Mouse (Mus musculus) MEL (cell line): ENCODE results near the gene Rom1. TPM values are rescaled to one million over a fixed set of nuclear protein-coding genes. Genes with fewer than 3 reads are reported as not detected.

Experiments
- DNase-seq: peaks from one replicate; pipeline ENCODE4 v3.0.0; 2011; ENCODE audit warnings: low read depth, low spot score
- H3K27ac ChIP-seq: 2 replicates; pipeline ENCODE4 v1.5.1; 2012; ENCODE audit warnings: low read depth, mild to moderate bottlenecking, control low read depth, low read length, moderate library complexity; ENCODE audit not compliant: control insufficient read depth
- H3K27me3 ChIP-seq, 2 experiments: fragments of 150-350 bp in 1 of 2; sonication (generic) in 1 of 2; 2 replicates each; pipeline ENCODE4 v1.6.1; 2012; ENCODE audit warnings: low read length in 2 of 2, mild to moderate bottlenecking in 2 of 2, improper control_type of control experiment in 1 of 2, moderate library complexity in 1 of 2; ENCODE audit not compliant: insufficient read depth in 2 of 2, control insufficient read depth in 1 of 2
- H3K36me3 ChIP-seq, 2 experiments: 2 replicates each; pipeline ENCODE4 v1.6.1; 2012 to 2014; ENCODE audit warnings: low read length in 2 of 2, improper control_type of control experiment in 1 of 2, inconsistent platforms in 1 of 2, mild to moderate bottlenecking in 1 of 2; ENCODE audit not compliant: insufficient read depth in 2 of 2, control insufficient read depth in 1 of 2
- H3K4me1 ChIP-seq, 2 experiments: fragments of 150-350 bp in 1 of 2; sonication (generic) in 1 of 2; 2 replicates each; pipeline ENCODE4 v1.6.1; 2012; ENCODE audit warnings: low read length in 2 of 2, improper control_type of control experiment in 1 of 2, mild to moderate bottlenecking in 1 of 2; ENCODE audit not compliant: insufficient read depth in 2 of 2, control insufficient read depth in 1 of 2
- H3K4me3 ChIP-seq, 2 experiments: fragments of 150-350 bp in 1 of 2; sonication (generic) in 1 of 2; 2 replicates each; pipeline ENCODE4 v1.5.1; 2012; ENCODE audit warnings: low read depth in 2 of 2, low read length in 2 of 2, mild to moderate bottlenecking in 2 of 2, moderate library complexity in 2 of 2, control low read depth in 1 of 2, improper control_type of control experiment in 1 of 2; ENCODE audit not compliant: control insufficient read depth in 1 of 2, insufficient read depth in 1 of 2
- H3K79me2 ChIP-seq: 2 replicates; pipeline ENCODE4 v1.6.1; 2012; ENCODE audit warnings: mild to moderate bottlenecking, low read length, moderate library complexity; ENCODE audit not compliant: control insufficient read depth, poor library complexity, insufficient read depth
- H3K9ac ChIP-seq: 2 replicates; pipeline ENCODE4 v1.6.1; 2012; ENCODE audit warnings: low read depth, mild to moderate bottlenecking, control low read depth, low read length, moderate library complexity; ENCODE audit not compliant: control insufficient read depth, poor library complexity, severe bottlenecking
- H3K9me3 ChIP-seq: fragments of 150-350 bp; sonication (generic); replicated peaks from 2 replicates; pipeline ENCODE4 v1.6.1; 2012; ENCODE audit warnings: mild to moderate bottlenecking, low read length, improper control_type of control experiment, moderate library complexity; ENCODE audit not compliant: insufficient read depth
- BHLHE40 ChIP-seq: IDR thresholded peaks from 2 replicates; pipeline ENCODE4 v1.6.1; 2012; ENCODE audit warnings: low read depth, mild to moderate bottlenecking, inconsistent platforms, low read length, improper control_type of control experiment, borderline replicate concordance
- CHD1 ChIP-seq: IDR thresholded peaks from 2 replicates; pipeline ENCODE4 v1.6.1; 2012; ENCODE audit warnings: low read depth, mild to moderate bottlenecking, inconsistent platforms, low read length, improper control_type of control experiment
- CHD2 ChIP-seq: IDR thresholded peaks from 2 replicates; pipeline ENCODE4 v1.6.1; 2011; ENCODE audit warnings: low read length, improper control_type of control experiment
- CTCF ChIP-seq, 3 experiments: IDR thresholded peaks in 2 of 3; conservative IDR thresholded peaks in 1 of 3; 2 replicates each; pipeline ENCODE4 v1.5.1; 2011 to 2012; ENCODE audit warnings: low read length in 3 of 3, low read depth in 2 of 3, mild to moderate bottlenecking in 2 of 3, improper control_type of control experiment in 1 of 3, inconsistent platforms in 1 of 3, mixed read lengths in 1 of 3, moderate library complexity in 1 of 3; ENCODE audit not compliant: control insufficient read depth in 1 of 3, insufficient read depth in 1 of 3, poor library complexity in 1 of 3, severe bottlenecking in 1 of 3
- ELF1 ChIP-seq: IDR thresholded peaks from 2 replicates; pipeline ENCODE4 v1.6.1; 2014; ENCODE audit warnings: low read depth, mild to moderate bottlenecking, inconsistent platforms, low read length, improper control_type of control experiment, moderate library complexity
- EP300 ChIP-seq, 2 experiments: IDR thresholded peaks; 2 replicates each; pipeline ENCODE4 v1.6.1; 2011; ENCODE audit warnings: improper control_type of control experiment in 2 of 2, low read length in 2 of 2, low read depth in 1 of 2, mild to moderate bottlenecking in 1 of 2
- ETS1 ChIP-seq: IDR thresholded peaks from 2 replicates; pipeline ENCODE4 v1.6.1; 2012; ENCODE audit warnings: low read depth, mild to moderate bottlenecking, inconsistent platforms, low read length, improper control_type of control experiment, moderate library complexity
- GABPA ChIP-seq: IDR thresholded peaks from 2 replicates; pipeline ENCODE4 v1.6.1; 2012; ENCODE audit warnings: low read depth, mild to moderate bottlenecking, inconsistent platforms, low read length, improper control_type of control experiment, moderate library complexity
- GATA1 ChIP-seq: IDR thresholded peaks from 2 replicates; pipeline ENCODE4 v1.6.1; 2011; ENCODE audit warnings: low read depth, low read length, improper control_type of control experiment
- HCFC1 ChIP-seq: IDR thresholded peaks from 2 replicates; pipeline ENCODE4 v1.6.1; 2012; ENCODE audit warnings: low read depth, mild to moderate bottlenecking, inconsistent platforms, low read length, improper control_type of control experiment, moderate library complexity
- JUND ChIP-seq: IDR thresholded peaks from 2 replicates; pipeline ENCODE4 v1.6.1; 2011; ENCODE audit warnings: low read depth, mild to moderate bottlenecking, improper control_type of control experiment, low read length
- KAT2A ChIP-seq: conservative IDR thresholded peaks from 2 replicates; pipeline ENCODE4 v1.6.1; 2012; ENCODE audit warnings: low read depth, low read length, improper control_type of control experiment, inconsistent platforms
- MAFK ChIP-seq: IDR thresholded peaks from 2 replicates; pipeline ENCODE4 v1.6.1; 2011; ENCODE audit warnings: low read depth, mild to moderate bottlenecking, low read length, improper control_type of control experiment, borderline replicate concordance
- MAX ChIP-seq: IDR thresholded peaks from 2 replicates; pipeline ENCODE4 v1.6.1; 2011; ENCODE audit warnings: low read length, improper control_type of control experiment
- MXI1 ChIP-seq: IDR thresholded peaks from 2 replicates; pipeline ENCODE4 v1.6.1; 2011; ENCODE audit warnings: mild to moderate bottlenecking, low read depth, low read length, improper control_type of control experiment
- MYB ChIP-seq: IDR thresholded peaks from 2 replicates; pipeline ENCODE4 v1.6.1; 2011; ENCODE audit warnings: mild to moderate bottlenecking, low read depth, low read length, improper control_type of control experiment
- MYC ChIP-seq: IDR thresholded peaks from 2 replicates; pipeline ENCODE4 v1.6.1; 2011; ENCODE audit warnings: low read depth, mild to moderate bottlenecking, low read length, improper control_type of control experiment, moderate library complexity
- NRF1 ChIP-seq: IDR thresholded peaks from 2 replicates; pipeline ENCODE4 v1.6.1; 2014; ENCODE audit warnings: low read depth, mild to moderate bottlenecking, inconsistent platforms, low read length, improper control_type of control experiment, moderate library complexity; ENCODE audit not compliant: poor library complexity, insufficient read depth, severe bottlenecking
- POLR2A ChIP-seq, 2 experiments: IDR thresholded peaks; 2 replicates each; pipeline ENCODE4 v1.6.1; 2011 to 2012; ENCODE audit warnings: low read length in 2 of 2, mild to moderate bottlenecking in 2 of 2, control low read depth in 1 of 2, improper control_type of control experiment in 1 of 2, low read depth in 1 of 2, moderate library complexity in 1 of 2; ENCODE audit not compliant: control insufficient read depth in 1 of 2, insufficient read depth in 1 of 2, poor library complexity in 1 of 2
- POLR2AphosphoS2 ChIP-seq: IDR thresholded peaks from 2 replicates; pipeline ENCODE4 v1.6.1; 2011; ENCODE audit warnings: low read length, improper control_type of control experiment
- POLR2AphosphoS5 ChIP-seq: IDR thresholded peaks from 2 replicates; pipeline ENCODE4 v1.6.1; 2012; ENCODE audit warnings: low read depth, borderline replicate concordance, mild to moderate bottlenecking, inconsistent platforms, low read length, moderate library complexity, mixed read lengths
- RAD21 ChIP-seq: IDR thresholded peaks from 2 replicates; pipeline ENCODE4 v1.6.1; 2011; ENCODE audit warnings: mild to moderate bottlenecking, low read depth, low read length, improper control_type of control experiment
- RCOR1 ChIP-seq: IDR thresholded peaks from 2 replicates; pipeline ENCODE4 v1.6.1; 2012; ENCODE audit warnings: low read depth, mild to moderate bottlenecking, inconsistent platforms, low read length, improper control_type of control experiment
- SIN3A ChIP-seq: IDR thresholded peaks from 2 replicates; pipeline ENCODE4 v1.6.1; 2012; ENCODE audit warnings: low read length, improper control_type of control experiment, inconsistent platforms
- SMC3 ChIP-seq: IDR thresholded peaks from 2 replicates; pipeline ENCODE4 v1.6.1; 2011; ENCODE audit warnings: low read depth, low read length, improper control_type of control experiment
- TAL1 ChIP-seq: IDR thresholded peaks from 2 replicates; pipeline ENCODE4 v1.6.1; 2012; ENCODE audit warnings: mild to moderate bottlenecking, inconsistent platforms, low read length, moderate library complexity, mixed read lengths
- TBP ChIP-seq: IDR thresholded peaks from 2 replicates; pipeline ENCODE4 v1.8.0; 2011; ENCODE audit warnings: low read depth, low read length, improper control_type of control experiment
- TCF12 ChIP-seq: IDR thresholded peaks from 2 replicates; pipeline ENCODE4 v1.6.1; 2014; ENCODE audit warnings: low read depth, mild to moderate bottlenecking, inconsistent platforms, low read length, improper control_type of control experiment, moderate library complexity
- UBTF ChIP-seq: IDR thresholded peaks from 2 replicates; pipeline ENCODE4 v1.6.1; 2012; ENCODE audit warnings: low read depth, mild to moderate bottlenecking, inconsistent platforms, low read length, improper control_type of control experiment, moderate library complexity, borderline replicate concordance; ENCODE audit not compliant: insufficient read depth
- USF1 ChIP-seq: IDR thresholded peaks from 2 replicates; pipeline ENCODE4 v1.6.1; 2014; ENCODE audit warnings: low read depth, mild to moderate bottlenecking, inconsistent platforms, low read length, improper control_type of control experiment, moderate library complexity
- USF2 ChIP-seq, 2 experiments: IDR thresholded peaks; 2 replicates each; pipeline ENCODE4 v1.6.1; 2011 to 2012; ENCODE audit warnings: improper control_type of control experiment in 2 of 2, low read length in 2 of 2, borderline replicate concordance in 1 of 2, inconsistent platforms in 1 of 2, low read depth in 1 of 2, mild to moderate bottlenecking in 1 of 2; ENCODE audit not compliant: insufficient read depth in 1 of 2
- ZC3H11A ChIP-seq: IDR thresholded peaks from 2 replicates; pipeline ENCODE4 v1.6.1; 2012; ENCODE audit warnings: low read depth, mild to moderate bottlenecking, inconsistent platforms, low read length, improper control_type of control experiment
- ZKSCAN1 ChIP-seq: IDR thresholded peaks from 2 replicates; pipeline ENCODE4 v1.6.1; 2012; ENCODE audit warnings: low read depth, mild to moderate bottlenecking, inconsistent platforms, low read length, improper control_type of control experiment, moderate library complexity
- ZMIZ1 ChIP-seq: IDR thresholded peaks from 2 replicates; pipeline ENCODE4 v1.6.1; 2012; ENCODE audit warnings: low read depth, mild to moderate bottlenecking, inconsistent platforms, low read length, improper control_type of control experiment, moderate library complexity
- ZNF384 ChIP-seq: IDR thresholded peaks from 2 replicates; pipeline ENCODE4 v1.6.1; 2012; ENCODE audit warnings: low read depth, mild to moderate bottlenecking, inconsistent platforms, low read length, improper control_type of control experiment
- polyA plus RNA-seq, 2 experiments: library from polyadenylated mRNA; stranded (reverse) in 1 of 2; unstranded in 1 of 2; fragments of >175 nt in 1 of 2; fragments of >200 nt in 1 of 2; gene quantifications; 2 replicates each; pipeline versions ENCODE4 v1.2.1 to v1.2.4; 2012; ENCODE audit warnings: low replicate concordance in 2 of 2, low read depth in 1 of 2; ENCODE audit not compliant: insufficient read length in 2 of 2, insufficient read depth in 1 of 2, missing spikeins in 1 of 2
- total RNA-seq: library from RNA; depleted of rRNA; stranded (reverse); fragments of 300-350 nt; gene quantifications from 2 replicates; pipeline ENCODE4 v1.2.3, GENCODE M21; 2012

The Rom1 gene
- total and polyA plus RNA-seq, 3 experiments: 3.1 to 4.1 TPM; not detected in 1

- Histone ChIP-seq H3K9me3 (no peaks in the 10 kb centered on the region), H3K9ac (peak within 1 kb of the TSS; percentile 83), H3K4me3 (peak within 1 kb of the TSS; percentile 67 to 81), H3K36me3 (peaks cover 16 to 53% of the 10 kb centered on the region in 2 experiments), H3K79me2 (peaks cover 34% of the 10 kb centered on the region), H3K27ac (peak within 1 kb of the TSS; percentile 82), H3K4me1 (peaks cover 9 to 30% of the 10 kb centered on the region in 2 experiments), H3K27me3 (no peaks in the 10 kb centered on the region)
- DNase-seq: peak; percentile 99
- TF ChIP-seq TAL1 (peak; percentile 9; the same call in 1 of the 2 replicates), CHD2 (no peak), HCFC1 (peak; percentile 99), MYC (peak; percentile 97), MAX (peak; percentile 92), BHLHE40 (no peak; the same call in 1 of the 2 replicates), UBTF (no peak; the same call in 1 of the 2 replicates), ETS1 (peak; percentile 72), POLR2AphosphoS5 (no peak), MYB (no peak; the same call in 1 of the 2 replicates), MXI1 (peak; percentile 98), POLR2A (IDR thresholded peaks at IDR 0.05; ENCODE audit: control insufficient read depth in 1 of 2, insufficient read depth in 1 of 2, low read depth in 1 of 2, low read length in 2 of 2, poor library complexity in 1 of 2) (peak; percentile 59 to 94; a peak in 3 of 4 replicates), CHD1 (peak; percentile 32; the same call in 1 of the 2 replicates), ELF1 (peak; percentile 94), KAT2A (peak; percentile 85), SMC3 (peak; percentile 33), RAD21 (no peak; the same call in 1 of the 2 replicates), CTCF (IDR thresholded peaks at IDR 0.05 in 2 of 3, conservative IDR thresholded peaks at IDR 0.05 in 1 of 3; ENCODE audit: control insufficient read depth in 1 of 3, insufficient read depth in 1 of 3, low read depth in 2 of 3, low read length in 3 of 3, poor library complexity in 1 of 3, severe bottlenecking in 1 of 3) (no peak), ZC3H11A (no peak), USF1 (no peak), JUND (no peak; the same call in 1 of the 2 replicates), USF2 (IDR thresholded peaks at IDR 0.05; ENCODE audit: borderline replicate concordance in 1 of 2, insufficient read depth in 1 of 2, low read depth in 1 of 2, low read length in 2 of 2) (no peak), MAFK (no peak), ZNF384 (no peak), TBP (peak; percentile 96), POLR2AphosphoS2 (peak; percentile 81), ZKSCAN1 (no peak), GABPA (no peak), RCOR1 (0 out of 2 replicates have a peak, but pooled peaks have one; percentile 22), EP300 (IDR thresholded peaks at IDR 0.05; ENCODE audit: low read depth in 1 of 2, low read length in 2 of 2) (peak; percentile 26 to 69; a peak in 3 of 4 replicates), NRF1 (no peak), TCF12 (peak; percentile 60), ZMIZ1 (peak; percentile 69; the same call in 1 of the 2 replicates), GATA1 (peak; percentile 79), SIN3A (peak; percentile 98)
These were observed 24.2 kb upstream of the Rom1 start, which contains the start of gene Tut1 for GRCm38 (mm10) chr19:8953135-8954039. Gene Tut1 (plus strand): TSS chr19:8953847.
